Mouse (Mus musculus) ES-Bruce4 (cell line): ENCODE measurements around the gene Mdm2.

ENCODE experiments used
- CTCF ChIP-seq: IDR thresholded peaks from one replicate; pipeline ENCODE4 v1.8.1; 2011; ENCODE audit warnings: low read depth, low read length
- EP300 ChIP-seq: IDR thresholded peaks from 2 replicates; pipeline ENCODE4 v1.6.1; 2011; ENCODE audit warnings: low read depth, low read length; ENCODE audit not compliant: insufficient read depth
- POLR2A ChIP-seq: IDR thresholded peaks from one replicate; pipeline ENCODE4 v1.8.1; 2011; ENCODE audit warnings: low read length; ENCODE audit not compliant: insufficient read depth

DNA sequence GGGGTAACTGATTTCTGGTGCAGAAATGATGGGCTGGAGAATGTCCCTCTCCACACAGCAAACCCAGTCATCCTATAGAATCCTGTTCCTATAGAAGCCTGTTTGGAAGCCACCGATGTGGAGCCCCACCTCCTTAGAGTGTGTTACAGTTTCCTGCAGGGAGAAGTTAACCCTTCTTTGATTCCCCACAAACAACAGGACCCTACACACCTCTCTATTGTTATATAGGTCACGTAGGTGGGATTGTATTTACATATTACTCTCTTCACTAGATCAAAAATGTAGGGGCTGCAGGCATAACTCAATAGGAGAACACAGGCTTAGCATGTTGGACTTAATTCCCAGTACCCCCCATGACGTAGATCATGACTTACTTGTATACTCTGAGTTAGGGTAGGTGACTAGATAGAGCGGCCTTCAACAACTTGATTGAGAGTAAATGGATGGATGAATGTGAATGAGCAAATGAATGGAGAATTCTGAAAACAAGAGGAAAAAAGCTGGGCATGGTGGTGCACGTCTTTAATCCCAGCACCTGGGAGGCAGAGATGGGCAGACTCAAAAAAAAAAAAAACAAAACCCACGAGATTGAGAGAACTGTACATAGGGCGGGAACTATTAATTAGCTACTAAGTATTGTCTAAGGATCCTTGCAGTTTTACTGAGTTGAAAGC is 53.4 kb downstream of the Mdm2 start:
- no peak for TF ChIP-seq POLR2A
- no peak for TF ChIP-seq CTCF
- TF ChIP-seq EP300: no peak
